Mouse (Mus musculus) C2C12 (cell line): ENCODE measurements around the gene Gse1. TPM values are rescaled to one million over a fixed set of nuclear protein-coding genes. Genes with fewer than 3 reads are reported as not detected.

Experiments used
- H3K27me3 ChIP-seq: one replicate; pipeline ENCODE4 v1.6.1; 2011; ENCODE audit not compliant: control insufficient read depth, insufficient read depth, insufficient read length
- H3K36me3 ChIP-seq: one replicate; pipeline ENCODE4 v1.6.1; 2011; ENCODE audit not compliant: control insufficient read depth, insufficient read depth
- H3K4me3 ChIP-seq: one replicate; pipeline ENCODE4 v1.5.1; 2011; ENCODE audit warnings: mild to moderate bottlenecking, control low read depth; ENCODE audit not compliant: poor library complexity, insufficient read depth, severe bottlenecking
- H3K79me2 ChIP-seq: one replicate; pipeline ENCODE4 v1.6.1; 2011; ENCODE audit not compliant: control insufficient read depth, insufficient read depth
- H3K79me3 ChIP-seq: one replicate; pipeline ENCODE4 v1.6.1; 2011; ENCODE audit warnings: low read depth, control low read depth
- H3ac ChIP-seq: one replicate; pipeline ENCODE3; 2011; ENCODE audit warnings: low read depth; ENCODE audit not compliant: control insufficient read depth, insufficient read length
- CEBPB ChIP-seq: IDR thresholded peaks from one replicate; pipeline ENCODE4 v1.6.1; 2011; ENCODE audit warnings: low read depth, mild to moderate bottlenecking, control low read depth, moderate library complexity
- CTCF ChIP-seq: IDR thresholded peaks from one replicate; pipeline ENCODE4 v1.5.1; 2011; ENCODE audit not compliant: control insufficient read depth, insufficient read depth, insufficient read length
- FOSL1 ChIP-seq: IDR thresholded peaks from one replicate; pipeline ENCODE4 v1.8.0; 2011; ENCODE audit warnings: mild to moderate bottlenecking, low read length; ENCODE audit not compliant: poor library complexity, insufficient read depth, severe bottlenecking
- MAX ChIP-seq: IDR thresholded peaks from one replicate; pipeline ENCODE4 v1.6.1; 2011; ENCODE audit warnings: mild to moderate bottlenecking, control low read depth
- MYOD1 ChIP-seq: IDR thresholded peaks from one replicate; pipeline ENCODE4 v1.6.1; 2011; ENCODE audit warnings: low read depth; ENCODE audit not compliant: control insufficient read depth, insufficient read length
- MYOG ChIP-seq: IDR thresholded peaks from one replicate; pipeline ENCODE4 v1.6.1; 2011; ENCODE audit not compliant: control insufficient read depth, insufficient read length; ENCODE audit errors: extremely low read depth
- USF1 ChIP-seq: IDR thresholded peaks from one replicate; pipeline ENCODE4 v1.6.1; 2011; ENCODE audit warnings: low read depth, mild to moderate bottlenecking, control low read depth, moderate library complexity
- polyA plus RNA-seq: library from polyadenylated mRNA; unstranded; fragments of >200 nt; fragmentation: generic; extraction: Trizol; gene quantifications from one replicate; pipeline ENCODE4 v1.2.1, GENCODE M21; 2012; ENCODE audit warnings: missing spikeins

Gene Gse1
- polyA plus RNA-seq, 1 experiment = 15.6 TPM

- TF ChIP-seq CEBPB (no peak), USF1 (no peak), MAX (no peak), FOSL1 (no peak), MYOD1 (no peak), CTCF (no peak), MYOG (no peak)
- no peak overlapping the region for H3ac ChIP-seq
- H3K27me3 ChIP-seq = no peaks in the 10 kb centered on the region
- no peaks in the 10 kb centered on the region for H3K36me3 ChIP-seq
- no peaks in the 10 kb centered on the region for H3K79me2 ChIP-seq
- no peaks in the 10 kb centered on the region for H3K79me3 ChIP-seq
- no peak overlapping the region for H3K4me3 ChIP-seq
These were observed 176.4 kb downstream of the Gse1 start for GRCm38 (mm10) chr8:120404609-120405036.

- no peaks in the 10 kb centered on the region for H3K27me3 ChIP-seq
- TF ChIP-seq CEBPB (no peak), MAX (no peak), CTCF (no peak)
- no peaks in the 10 kb centered on the region for H3K79me3 ChIP-seq
- no peaks in the 10 kb centered on the region for H3K79me2 ChIP-seq
- H3ac ChIP-seq = no peak overlapping the region
- H3K4me3 ChIP-seq = no peak overlapping the region
- no peaks in the 10 kb centered on the region for H3K36me3 ChIP-seq
These were observed 177.9 kb downstream of the Gse1 start for GRCm38 (mm10) chr8:120406008-120406632.

- H3ac ChIP-seq = no peak overlapping the region
- H3K79me2 ChIP-seq = no peaks in the 10 kb centered on the region
- TF ChIP-seq MAX (no peak), CTCF (peak; percentile 85)
- no peaks in the 10 kb centered on the region for H3K79me3 ChIP-seq
- H3K36me3 ChIP-seq = no peaks in the 10 kb centered on the region
- no peaks in the 10 kb centered on the region for H3K27me3 ChIP-seq
- no peak overlapping the region for H3K4me3 ChIP-seq
These were observed 179.5 kb downstream of the Gse1 start for GRCm38 (mm10) chr8:120407701-120408240.

GRCm38 (mm10) chr8:120408241-120409215 lies 180.3 kb downstream of the Gse1 start:
- no peaks in the 10 kb centered on the region for H3K79me2 ChIP-seq
- no peaks in the 10 kb centered on the region for H3K27me3 ChIP-seq
- H3K36me3 ChIP-seq = no peaks in the 10 kb centered on the region
- no peaks in the 10 kb centered on the region for H3K79me3 ChIP-seq
- no peak overlapping the region for H3K4me3 ChIP-seq
- TF ChIP-seq MYOG (no peak), CEBPB (no peak), FOSL1 (no peak), MAX (no peak), CTCF (no peak), USF1 (no peak), MYOD1 (no peak)
- H3ac ChIP-seq = no peak overlapping the region

GRCm38 (mm10) chr8:120409371-120410013 lies 181.2 kb downstream of the Gse1 start:
- TF ChIP-seq FOSL1 (no peak), MAX (no peak), CTCF (no peak), CEBPB (no peak), MYOG (no peak), USF1 (no peak), MYOD1 (no peak)
- H3K4me3 ChIP-seq = no peak overlapping the region
- H3K79me3 ChIP-seq = no peaks in the 10 kb centered on the region
- H3K79me2 ChIP-seq = no peaks in the 10 kb centered on the region
- no peak overlapping the region for H3ac ChIP-seq
- H3K36me3 ChIP-seq = no peaks in the 10 kb centered on the region
- no peaks in the 10 kb centered on the region for H3K27me3 ChIP-seq
